ENCODE assay signal across 21 mouse cellular contexts in genomic region chr11:51308306-51308705, GRCm38 (mm10). TPM values are rescaled to one million over a fixed set of nuclear protein-coding genes. Genes with fewer than 3 reads are reported as not detected.
DNase-seq lines count a peak whose midpoint lies in the region; ATAC-seq and TF ChIP-seq lines count a peak whose summit lies in the region.
"Had no signal": no experiment of that assay in that cellular context is flagged by ENCODE, and none has a peak within 500 bp of the region (broad histone marks: within the 10 kb centered on the region; RNA-seq: fewer than 3 reads in every experiment).

No protein-coding gene starts in this region.

- H3K27me3 ChIP-seq in kidney, adult 2 months (replicated peaks; ENCODE audit: control insufficient read depth, insufficient read depth, low read length): no peaks in the 10 kb centered on the region
- no peaks in the 10 kb centered on the region for H3K27me3 ChIP-seq in kidney, embryonic 16.5 days (ENCODE audit: insufficient read depth, low read length)
- H3K27me3 ChIP-seq: limb, embryonic 13.5 days had no signal

- TF ChIP-seq POLR2A in kidney, adult 2 months (IDR thresholded peaks at IDR 0.05; ENCODE audit: low read depth, low read length): no peak

- no peaks in the 10 kb centered on the region for H3K9me3 ChIP-seq in kidney, embryonic 16.5 days (ENCODE audit: low read length)
- H3K9me3 ChIP-seq: forebrain, embryonic 10.5 days; heart, embryonic 10.5 days; limb, embryonic 13.5 days had no signal

- 27% methylated on average over 5 of the region's 5 CpGs for WGBS in kidney, adult 2 months
- WGBS in kidney, embryonic 16.5 days: 47% methylated on average over 5 of the region's 5 CpGs

- no peak overlapping the region for H3K27ac ChIP-seq in kidney, adult 2 months (ENCODE audit: insufficient read depth, low read depth, low read length)
- H3K27ac ChIP-seq in kidney, embryonic 16.5 days (ENCODE audit: low read length): no peak overlapping the region
- H3K27ac ChIP-seq: forebrain, embryonic 10.5 days; heart, embryonic 10.5 days; hindbrain, embryonic 14.5 days; limb, embryonic 13.5 days had no signal

- no peak overlapping the region for H3K9ac ChIP-seq in kidney, embryonic 16.5 days (replicated peaks; ENCODE audit: low read length)
- H3K9ac ChIP-seq: hindbrain, embryonic 14.5 days; limb, embryonic 13.5 days; liver, postnatal 0 days had no signal

- H3K36me3 ChIP-seq in kidney, adult 2 months (ENCODE audit: control insufficient read depth, insufficient read depth, low read length): no peaks in the 10 kb centered on the region
- no peaks in the 10 kb centered on the region for H3K36me3 ChIP-seq in kidney, embryonic 16.5 days (ENCODE audit: insufficient read depth, low read length)
- H3K36me3 ChIP-seq: forebrain, embryonic 10.5 days; limb, embryonic 13.5 days had no signal

- no peak for ATAC-seq in kidney, embryonic 16.5 days (ENCODE audit: low FRiP score, low TSS enrichment)
- ATAC-seq: intestine, embryonic 16.5 days; liver, postnatal 0 days had no signal

- no peak overlapping the region for H3K4me2 ChIP-seq in kidney, embryonic 16.5 days (replicated peaks; ENCODE audit: low read depth, low read length)
- H3K4me2 ChIP-seq: hindbrain, embryonic 14.5 days; limb, embryonic 13.5 days had no signal

- H3K4me1 ChIP-seq in kidney, adult 2 months (ENCODE audit: control insufficient read depth, insufficient read depth, low read length): no peaks in the 10 kb centered on the region; the same call in 1 of the 2 replicates
- H3K4me1 ChIP-seq in kidney, embryonic 16.5 days (ENCODE audit: insufficient read depth, low read length): no peaks in the 10 kb centered on the region

- DNase-seq in kidney, adult 2 months: peak; percentile 86
- peak; percentile 18 for DNase-seq in fibroblast of lung, adult 2 months (ENCODE audit: low read depth)
- peak; percentile 50 to 55 for DNase-seq in lung, adult 18-20 months
- DNase-seq in lung, postnatal 36 days: peak; percentile 59
- DNase-seq in urinary bladder, postnatal 25 days (ENCODE audit: low spot score): no peak
- DNase-seq in ovary, postnatal 14 days (ENCODE audit: low spot score): no peak
- DNase-seq: adrenal gland, postnatal 10 days; cerebellum, adult 11-12 months; cerebellum, postnatal 25 days; heart, postnatal 10 days; layer of hippocampus, adult 9-11 months; liver, postnatal 0 days; right cerebral cortex, postnatal 14 days; thymus, postnatal 25 days had no signal

- H3K4me3 ChIP-seq in kidney, adult 2 months (ENCODE audit: insufficient read depth, low read depth, low read length): no peak overlapping the region
- no peak overlapping the region for H3K4me3 ChIP-seq in kidney, embryonic 16.5 days (ENCODE audit: low read length)
- H3K4me3 ChIP-seq: forebrain, embryonic 10.5 days; heart, embryonic 10.5 days; limb, embryonic 13.5 days had no signal

- TF ChIP-seq CTCF in kidney, adult 2 months (conservative IDR thresholded peaks at IDR 0.05; ENCODE audit: insufficient read depth, insufficient read length, low read depth, low read length): no peak

RNA-seq across cellular contexts. Expression of gene Col23a1, which starts 18.6 kb away (rescaled TPM):
- polyA plus RNA-seq in kidney, adult 2 months (2012; rRNA removed): 1.5 and 1.9 TPM in 2 replicates
- 5.2 and 5.8 TPM in 2 replicates for polyA plus RNA-seq in kidney, embryonic 16.5 days (2015; fragmentation: Nextera tagmentation; extraction: Ambion mirVana)

RNA-seq across cellular contexts. Expression of gene BC049762, which starts 45.5 kb away (rescaled TPM):
- polyA plus RNA-seq in kidney, adult 2 months (2012; rRNA removed): 2.8 and 3.3 TPM in 2 replicates
- 0.21 and 0.29 TPM in 2 replicates for polyA plus RNA-seq in kidney, embryonic 16.5 days (2015; fragmentation: Nextera tagmentation; extraction: Ambion mirVana)
- polyA plus RNA-seq: spleen, adult 2 months had no signal

RNA-seq across cellular contexts. Expression of gene Clk4, which starts 46.8 kb away (rescaled TPM):
- polyA plus RNA-seq in kidney, adult 2 months (2012; rRNA removed): 27.0 and 27.4 TPM in 2 replicates
- 113 and 128 TPM in 2 replicates for polyA plus RNA-seq in kidney, embryonic 16.5 days (2015; fragmentation: Nextera tagmentation; extraction: Ambion mirVana)

Comparison
In these comparisons a context has a peak if more than half of its experiments do, and no peak if none do; other contexts are left out.
1. DNase-seq: peak in kidney, adult 2 months (single experiment), fibroblast of lung, adult 2 months (single experiment), lung, adult 18-20 months (2 of 2) and lung, postnatal 36 days (single experiment); none in urinary bladder, postnatal 25 days (single experiment) and ovary, postnatal 14 days (single experiment).